Mouse (Mus musculus): ENCODE measurements around the gene Rara. TPM values are rescaled to one million over a fixed set of nuclear protein-coding genes. Genes with fewer than 3 reads are reported as not detected.

Rara gene
- total and polyA plus RNA-seq, 3 experiments: 4.5 to 13.7 (median 12.1) TPM

GRCm38 (mm10) chr11:99013856-99014255 lies 86.2 kb downstream of the Rara start:
- Histone ChIP-seq H3K27ac (ENCODE audit: insufficient read depth, low read depth) (no peak overlapping the region), H3K79me2 (replicated peaks; ENCODE audit: control insufficient read depth, extremely low read depth, insufficient read depth, poor library complexity, severe bottlenecking) (peaks cover 44% of the 10 kb centered on the region), H3K4me3 (replicated peaks in 1 of 3; ENCODE audit: low read depth in 2 of 3, low read length in 2 of 3, poor library complexity in 1 of 3) (no peak overlapping the region), H3K9ac (ENCODE audit: insufficient read depth, low read depth) (no peak overlapping the region), H3K27me3 (replicated peaks) (no peaks in the 10 kb centered on the region), H3K9me3 (replicated peaks; ENCODE audit: low read length) (no peaks in the 10 kb centered on the region), H3K4me2 (ENCODE audit: insufficient read depth, low read depth, poor library complexity, severe bottlenecking) (no peak overlapping the region), H3K4me1 (ENCODE audit: control insufficient read depth in 1 of 2, insufficient read depth in 2 of 2) (peaks cover 0 to 12% of the 10 kb centered on the region in 2 experiments; a peak in 1 of 4 replicates), H3K36me3 (replicated peaks in 1 of 2; ENCODE audit: control insufficient read depth in 1 of 2, insufficient read depth in 1 of 2, low read length in 1 of 2) (peaks cover 83 to 99% of the 10 kb centered on the region in 2 experiments)
- in situ Hi-C loops (cut with MboI; ENCODE audit: low pct_ligation_motif_present, low pct_unique_long_range_greater_than_20kb, low sequenced_read_pairs): no loop called here
- dilution Hi-C loops (cut with MboI; ENCODE audit: extremely low pct_ligation_motif_present, extremely low pct_unique_long_range_greater_than_20kb, low sequenced_read_pairs): no loop called here
- TF ChIP-seq ZMIZ1 (IDR thresholded peaks at IDR 0.05; ENCODE audit: low read depth, low read length) (no peak), BHLHE40 (IDR thresholded peaks at IDR 0.05; ENCODE audit: low read depth, low read length) (no peak), MYC (IDR thresholded peaks at IDR 0.05; ENCODE audit: low read depth, low read length) (no peak), ELF1 (IDR thresholded peaks at IDR 0.05; ENCODE audit: low read depth, low read length) (no peak), TCF12 (IDR thresholded peaks at IDR 0.05; ENCODE audit: low read depth, low read length) (no peak), POLR2A (IDR thresholded peaks at IDR 0.05; ENCODE audit: low read depth, low read length) (no peak), ETS1 (conservative IDR thresholded peaks at IDR 0.05; ENCODE audit: low read depth, low read length) (no peak), EP300 (IDR thresholded peaks at IDR 0.05; ENCODE audit: low read length) (no peak), E2F4 (IDR thresholded peaks at IDR 0.05; ENCODE audit: insufficient replicate concordance, low read depth, low read length) (no peak), NELFE (IDR thresholded peaks at IDR 0.05; ENCODE audit: low read depth, low read length) (no peak), ZNF384 (IDR thresholded peaks at IDR 0.05; ENCODE audit: low read depth, low read length) (no peak), CHD2 (IDR thresholded peaks at IDR 0.05; ENCODE audit: low read length) (no peak), USF2 (conservative IDR thresholded peaks at IDR 0.05; ENCODE audit: low read depth, low read length) (no peak), ZKSCAN1 (IDR thresholded peaks at IDR 0.05; ENCODE audit: borderline replicate concordance, low read depth, low read length) (no peak)
- no peak for DNase-seq (ENCODE audit: extremely low read depth)

GRCm38 (mm10) chr11:99019844-99020243 lies 92.2 kb downstream of the Rara start:
- Histone ChIP-seq H3K4me2 (ENCODE audit: insufficient read depth, low read depth, poor library complexity, severe bottlenecking) (no peak overlapping the region), H3K27ac (ENCODE audit: insufficient read depth, low read depth) (no peak overlapping the region), H3K9ac (ENCODE audit: insufficient read depth, low read depth) (no peak overlapping the region), H3K27me3 (replicated peaks) (no peaks in the 10 kb centered on the region), H3K4me1 (ENCODE audit: control insufficient read depth in 1 of 2, insufficient read depth in 2 of 2) (peaks cover 4 to 42% of the 10 kb centered on the region in 2 experiments), H3K4me3 (replicated peaks in 1 of 3; ENCODE audit: low read depth in 2 of 3, low read length in 2 of 3, poor library complexity in 1 of 3) (no peak overlapping the region), H3K9me3 (replicated peaks; ENCODE audit: low read length) (no peaks in the 10 kb centered on the region), H3K36me3 (replicated peaks in 1 of 2; ENCODE audit: control insufficient read depth in 1 of 2, insufficient read depth in 1 of 2, low read length in 1 of 2) (peaks cover 51 to 75% of the 10 kb centered on the region in 2 experiments), H3K79me2 (replicated peaks; ENCODE audit: control insufficient read depth, extremely low read depth, insufficient read depth, poor library complexity, severe bottlenecking) (peaks cover 72% of the 10 kb centered on the region)
- DNase-seq (ENCODE audit: extremely low read depth): no peak
- dilution Hi-C loops (cut with MboI; ENCODE audit: extremely low pct_ligation_motif_present, extremely low pct_unique_long_range_greater_than_20kb, low sequenced_read_pairs): no loop called here
- TF ChIP-seq ZKSCAN1 (IDR thresholded peaks at IDR 0.05; ENCODE audit: borderline replicate concordance, low read depth, low read length): no peak
- no peak for TF ChIP-seq PAX5 (IDR thresholded peaks at IDR 0.05; ENCODE audit: low read length)
- no peak for TF ChIP-seq KAT2A (IDR thresholded peaks at IDR 0.05; ENCODE audit: insufficient replicate concordance, low read length)
- TF ChIP-seq JUN (IDR thresholded peaks at IDR 0.05; ENCODE audit: insufficient read depth, low read depth, low read length): no peak
- no peak for TF ChIP-seq JUND (conservative IDR thresholded peaks at IDR 0.05; ENCODE audit: low read depth, low read length)
- TF ChIP-seq MXI1 (IDR thresholded peaks at IDR 0.05; ENCODE audit: low read depth, low read length): no peak
- TF ChIP-seq NRF1 (IDR thresholded peaks at IDR 0.05; ENCODE audit: low read depth, low read length): no peak
- TF ChIP-seq SMC3 (IDR thresholded peaks at IDR 0.05; ENCODE audit: low read depth, low read length): no peak
- TF ChIP-seq ETS1 (conservative IDR thresholded peaks at IDR 0.05; ENCODE audit: low read depth, low read length): no peak
- no peak for TF ChIP-seq CHD1 (IDR thresholded peaks at IDR 0.05; ENCODE audit: low read depth, low read length)
- no peak for TF ChIP-seq USF1 (IDR thresholded peaks at IDR 0.05; ENCODE audit: low read depth, low read length)
- TF ChIP-seq RCOR1 (conservative IDR thresholded peaks at IDR 0.05; ENCODE audit: low read depth, low read length): no peak
- no peak for TF ChIP-seq BHLHE40 (IDR thresholded peaks at IDR 0.05; ENCODE audit: low read depth, low read length)
- no peak for TF ChIP-seq TCF12 (IDR thresholded peaks at IDR 0.05; ENCODE audit: low read depth, low read length)
- TF ChIP-seq TBP (conservative IDR thresholded peaks at IDR 0.05; ENCODE audit: low read depth, low read length): no peak
- no peak for TF ChIP-seq MAX (IDR thresholded peaks at IDR 0.05; ENCODE audit: low read length)
- no peak; the same call in 1 of the 2 replicates for TF ChIP-seq POLR2A (IDR thresholded peaks at IDR 0.05; ENCODE audit: low read depth, low read length)
- TF ChIP-seq IRF4 (IDR thresholded peaks at IDR 0.05; ENCODE audit: low read depth, low read length): no peak
- TF ChIP-seq NELFE (IDR thresholded peaks at IDR 0.05; ENCODE audit: low read depth, low read length): no peak
- in situ Hi-C loops (cut with MboI; ENCODE audit: low pct_ligation_motif_present, low pct_unique_long_range_greater_than_20kb, low sequenced_read_pairs): loop anchor here (5.0 kb wide), 1 partner anchor 103 kb away; no protein-coding TSS in a partner anchor

Data from CH12.LX (cell line).